Mouse (Mus musculus) CH12.LX (cell line): ENCODE results near the gene Bcor. TPM values are rescaled to one million over a fixed set of nuclear protein-coding genes. Genes with fewer than 3 reads are reported as not detected.
A peak's percentile ranks its signal among the peaks of the same experiment; 100 is the strongest.

ENCODE experiments used
- DNase-seq: peaks from one replicate; pipeline ENCODE4 v3.0.0-alpha.2; 2013; ENCODE audit errors: extremely low read depth
- H3K27ac ChIP-seq: 2 replicates; pipeline ENCODE4 v1.5.1; 2012; ENCODE audit warnings: low read depth, mild to moderate bottlenecking, control low read depth, moderate library complexity; ENCODE audit not compliant: insufficient read depth
- H3K27me3 ChIP-seq: replicated peaks from 2 replicates; pipeline ENCODE3; 2012; ENCODE audit warnings: inconsistent platforms
- H3K36me3 ChIP-seq, 2 experiments: replicated peaks in 1 of 2; 2 replicates each; pipeline versions ENCODE3 to v1.6.1; 2012; ENCODE audit warnings: inconsistent platforms in 1 of 2, low read length in 1 of 2, mild to moderate bottlenecking in 1 of 2, mixed read lengths in 1 of 2, moderate library complexity in 1 of 2; ENCODE audit not compliant: control insufficient read depth in 1 of 2, insufficient read depth in 1 of 2
- H3K4me1 ChIP-seq, 2 experiments: 2 replicates each; pipeline ENCODE4 v1.6.1; 2012; ENCODE audit warnings: inconsistent platforms in 1 of 2, moderate library complexity in 1 of 2; ENCODE audit not compliant: insufficient read depth in 2 of 2, control insufficient read depth in 1 of 2
- H3K4me2 ChIP-seq: 2 replicates; pipeline ENCODE4 v1.6.1; 2012; ENCODE audit warnings: low read depth, mild to moderate bottlenecking, control low read depth; ENCODE audit not compliant: poor library complexity, insufficient read depth, severe bottlenecking
- H3K4me3 ChIP-seq, 3 experiments: fragments of 150-350 bp in 1 of 3; sonication (generic) in 1 of 3; replicated peaks in 1 of 3; 2 replicates each; pipeline versions ENCODE3 to v1.5.1; 2011 to 2012; ENCODE audit warnings: low read depth in 2 of 3, low read length in 2 of 3, mild to moderate bottlenecking in 2 of 3, moderate library complexity in 2 of 3, control low read depth in 1 of 3, improper control_type of control experiment in 1 of 3, inconsistent platforms in 1 of 3, mixed read lengths in 1 of 3; ENCODE audit not compliant: poor library complexity in 1 of 3
- H3K79me2 ChIP-seq: replicated peaks from 2 replicates; pipeline ENCODE4 v1.6.1; 2012; ENCODE audit warnings: mild to moderate bottlenecking, moderate library complexity; ENCODE audit not compliant: control insufficient read depth, poor library complexity, insufficient read depth, severe bottlenecking; ENCODE audit errors: extremely low read depth
- H3K9ac ChIP-seq: 2 replicates; pipeline ENCODE4 v1.6.1; 2012; ENCODE audit warnings: low read depth, mild to moderate bottlenecking, control low read depth, moderate library complexity; ENCODE audit not compliant: insufficient read depth
- H3K9me3 ChIP-seq: replicated peaks from 2 replicates; pipeline ENCODE3; 2012; ENCODE audit warnings: low read length, inconsistent platforms, mixed read lengths
- CHD1 ChIP-seq: IDR thresholded peaks from 2 replicates; pipeline ENCODE4 v1.6.1; 2012; ENCODE audit warnings: low read depth, low read length, improper control_type of control experiment, inconsistent platforms
- CTCF ChIP-seq, 2 experiments: IDR thresholded peaks in 1 of 2; conservative IDR thresholded peaks in 1 of 2; 2 replicates each; pipeline ENCODE4 v1.5.1; 2011 to 2012; ENCODE audit warnings: low read depth in 2 of 2, low read length in 2 of 2, improper control_type of control experiment in 1 of 2, inconsistent platforms in 1 of 2, mild to moderate bottlenecking in 1 of 2, moderate library complexity in 1 of 2
- ELF1 ChIP-seq: IDR thresholded peaks from 2 replicates; pipeline ENCODE4 v1.6.1; 2014; ENCODE audit warnings: low read depth, mild to moderate bottlenecking, inconsistent platforms, low read length, improper control_type of control experiment
- GABPA ChIP-seq: IDR thresholded peaks from 2 replicates; pipeline ENCODE4 v1.6.1; 2012; ENCODE audit warnings: low read depth, low read length, improper control_type of control experiment, inconsistent platforms; ENCODE audit not compliant: insufficient replicate concordance
- HCFC1 ChIP-seq: IDR thresholded peaks from 2 replicates; pipeline ENCODE4 v1.6.1; 2012; ENCODE audit warnings: low read depth, mild to moderate bottlenecking, inconsistent platforms, low read length, improper control_type of control experiment
- IRF4 ChIP-seq: IDR thresholded peaks from 2 replicates; pipeline ENCODE4 v1.6.1; 2014; ENCODE audit warnings: low read depth, mild to moderate bottlenecking, inconsistent platforms, low read length, improper control_type of control experiment
- JUND ChIP-seq: conservative IDR thresholded peaks from 2 replicates; pipeline ENCODE4 v1.6.1; 2011; ENCODE audit warnings: low read depth, low read length, improper control_type of control experiment
- MAFK ChIP-seq: IDR thresholded peaks from 2 replicates; pipeline ENCODE4 v1.6.1; 2011; ENCODE audit warnings: low read length, improper control_type of control experiment; ENCODE audit not compliant: insufficient replicate concordance
- MEF2A ChIP-seq: IDR thresholded peaks from 2 replicates; pipeline ENCODE4 v1.6.1; 2014; ENCODE audit warnings: low read depth, mild to moderate bottlenecking, inconsistent platforms, low read length, improper control_type of control experiment, borderline replicate concordance
- MXI1 ChIP-seq: IDR thresholded peaks from 2 replicates; pipeline ENCODE4 v1.6.1; 2011; ENCODE audit warnings: mild to moderate bottlenecking, low read depth, low read length, improper control_type of control experiment
- MYC ChIP-seq: IDR thresholded peaks from 2 replicates; pipeline ENCODE4 v1.6.1; 2011; ENCODE audit warnings: low read depth, mild to moderate bottlenecking, improper control_type of control experiment, low read length
- NELFE ChIP-seq: IDR thresholded peaks from 2 replicates; pipeline ENCODE4 v1.6.1; 2011; ENCODE audit warnings: low read depth, low read length, improper control_type of control experiment
- POLR2A ChIP-seq: IDR thresholded peaks from 2 replicates; pipeline ENCODE4 v1.6.1; 2011; ENCODE audit warnings: low read depth, mild to moderate bottlenecking, improper control_type of control experiment, low read length
- POLR2AphosphoS2 ChIP-seq: IDR thresholded peaks from 2 replicates; pipeline ENCODE4 v1.6.1; 2011; ENCODE audit warnings: low read depth, low read length, improper control_type of control experiment
- RAD21 ChIP-seq: IDR thresholded peaks from 2 replicates; pipeline ENCODE4 v1.6.1; 2011; ENCODE audit warnings: low read depth, mild to moderate bottlenecking, low read length, improper control_type of control experiment, moderate library complexity
- RCOR1 ChIP-seq: conservative IDR thresholded peaks from 2 replicates; pipeline ENCODE4 v1.6.1; 2012; ENCODE audit warnings: low read depth, mild to moderate bottlenecking, inconsistent platforms, low read length, improper control_type of control experiment
- SIN3A ChIP-seq: IDR thresholded peaks from 2 replicates; pipeline ENCODE4 v1.6.1; 2012; ENCODE audit warnings: low read length, improper control_type of control experiment, inconsistent platforms
- SMC3 ChIP-seq: IDR thresholded peaks from 2 replicates; pipeline ENCODE4 v1.6.1; 2011; ENCODE audit warnings: low read depth, low read length, improper control_type of control experiment
- TCF12 ChIP-seq: IDR thresholded peaks from 2 replicates; pipeline ENCODE4 v1.6.1; 2014; ENCODE audit warnings: low read depth, mild to moderate bottlenecking, inconsistent platforms, low read length, improper control_type of control experiment
- UBTF ChIP-seq: IDR thresholded peaks from 2 replicates; pipeline ENCODE4 v1.6.1; 2012; ENCODE audit warnings: low read depth, mild to moderate bottlenecking, inconsistent platforms, low read length, improper control_type of control experiment, moderate library complexity
- USF1 ChIP-seq: IDR thresholded peaks from 2 replicates; pipeline ENCODE4 v1.6.1; 2014; ENCODE audit warnings: low read depth, mild to moderate bottlenecking, inconsistent platforms, low read length, improper control_type of control experiment
- ZC3H11A ChIP-seq: IDR thresholded peaks from 2 replicates; pipeline ENCODE4 v1.6.1; 2012; ENCODE audit warnings: low read depth, mild to moderate bottlenecking, inconsistent platforms, low read length, improper control_type of control experiment
- ZKSCAN1 ChIP-seq: IDR thresholded peaks from 2 replicates; pipeline ENCODE4 v1.6.1; 2012; ENCODE audit warnings: low read depth, inconsistent platforms, low read length, improper control_type of control experiment, borderline replicate concordance
- ZMIZ1 ChIP-seq: IDR thresholded peaks from 2 replicates; pipeline ENCODE4 v1.6.1; 2012; ENCODE audit warnings: low read depth, mild to moderate bottlenecking, inconsistent platforms, low read length, improper control_type of control experiment
- dilution Hi-C: fragments of 300-500 bp; cut with MboI; formaldehyde crosslinking; loops from 2 replicates; pipeline ENCODE4 v1.14.3; 2020; ENCODE audit warnings: low sequenced_read_pairs; ENCODE audit not compliant: extremely low pct_unique_long_range_greater_than_20kb, extremely low pct_ligation_motif_present
- in situ Hi-C: fragments of 300-500 bp; cut with MboI; formaldehyde crosslinking; loops from 3 replicates; pipeline ENCODE4 v1.14.3; 2019; ENCODE audit warnings: low sequenced_read_pairs, low pct_ligation_motif_present, low pct_unique_long_range_greater_than_20kb, mixed read lengths
- polyA plus RNA-seq: library from polyadenylated mRNA; unstranded; fragments of >175 nt; gene quantifications from 2 replicates; pipeline ENCODE4 v1.2.1, GENCODE M21; 2012; ENCODE audit warnings: low read depth; ENCODE audit not compliant: insufficient read length
- total RNA-seq, 2 experiments: library from RNA; depleted of rRNA; stranded (reverse); fragments of 300-350 nt in 1 of 2; fragments of >200 nt in 1 of 2; gene quantifications; 2 replicates each; pipeline ENCODE4 v1.2.3; 2012 to 2014

Gene Bcor
- total and polyA plus RNA-seq, 3 experiments, result 14.3 to 41.1 (median 33.8) TPM

DNA sequence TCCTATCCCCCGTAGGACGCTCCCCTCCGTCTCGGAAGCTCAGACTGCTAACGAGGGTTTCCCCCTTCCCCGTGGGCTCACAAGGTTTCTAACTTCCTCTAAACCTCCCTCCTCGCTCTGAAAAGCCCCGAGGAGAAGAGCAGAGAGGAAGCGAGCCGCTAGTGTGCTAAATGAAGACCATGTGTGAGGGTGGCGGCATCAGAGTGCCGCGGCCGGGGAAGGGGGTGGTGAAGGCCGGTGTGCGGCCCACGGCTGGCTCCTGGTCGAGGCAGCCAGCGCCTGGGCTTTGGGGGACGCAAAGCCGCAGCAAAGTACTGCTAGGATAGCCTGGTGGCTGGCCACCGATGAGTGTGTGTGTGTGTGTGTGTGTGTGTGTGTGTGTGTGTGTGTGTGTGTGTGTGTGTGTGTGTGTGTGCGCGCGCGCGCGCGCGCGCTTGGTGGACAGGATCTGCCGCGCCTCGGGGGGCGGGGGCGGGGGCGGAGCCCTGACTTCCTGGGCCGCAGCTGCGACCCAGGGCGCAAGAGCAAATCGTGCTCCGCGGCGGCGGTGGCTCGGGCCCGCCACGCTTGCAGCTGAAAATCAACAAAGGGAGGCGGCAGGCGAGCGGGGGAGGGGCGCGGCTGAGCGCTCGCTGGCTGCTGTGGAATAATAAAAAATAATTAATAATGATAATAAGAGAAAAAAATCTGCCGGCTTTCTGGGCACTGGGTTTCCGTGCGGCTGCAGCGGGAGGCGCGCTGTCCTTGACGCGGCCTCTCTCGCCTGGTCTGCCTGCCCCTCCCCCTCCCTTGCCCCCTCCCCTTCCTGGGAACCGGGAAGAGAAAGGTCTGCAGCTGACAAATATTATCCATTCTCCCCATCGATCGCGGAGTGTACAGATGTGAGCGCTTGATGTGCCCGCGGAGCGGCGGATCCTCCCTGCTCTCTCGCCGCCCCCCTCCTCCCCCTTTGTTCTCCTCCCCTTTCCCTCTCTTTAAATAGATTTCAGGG, 24.7 kb downstream of the Bcor start (continued):
- no peak for TF ChIP-seq POLR2AphosphoS2
- no peak for TF ChIP-seq CHD1
- no peak; the same call in 1 of the 2 replicates for TF ChIP-seq MXI1
- TF ChIP-seq GABPA, result no peak
- no peak for TF ChIP-seq USF1
- no peak for TF ChIP-seq ZC3H11A
- TF ChIP-seq MAFK, result no peak
- peak; percentile 51; the same call in 1 of the 2 replicates for TF ChIP-seq TCF12
- TF ChIP-seq ZKSCAN1, result no peak
- TF ChIP-seq NELFE, result no peak
- TF ChIP-seq HCFC1, result no peak
- TF ChIP-seq MYC, result 0 out of 2 replicates have a peak, but pooled peaks have one; percentile 36
- TF ChIP-seq POLR2A, result peak; percentile 69
- TF ChIP-seq IRF4, result no peak
- TF ChIP-seq RAD21, result no peak
- TF ChIP-seq MEF2A, result no peak
- TF ChIP-seq JUND, result no peak
- peak; percentile 16; the same call in 1 of the 2 replicates for TF ChIP-seq SIN3A
- no peak for TF ChIP-seq RCOR1
- TF ChIP-seq ZMIZ1, result peak; percentile 55; the same call in 1 of the 2 replicates

DNA sequence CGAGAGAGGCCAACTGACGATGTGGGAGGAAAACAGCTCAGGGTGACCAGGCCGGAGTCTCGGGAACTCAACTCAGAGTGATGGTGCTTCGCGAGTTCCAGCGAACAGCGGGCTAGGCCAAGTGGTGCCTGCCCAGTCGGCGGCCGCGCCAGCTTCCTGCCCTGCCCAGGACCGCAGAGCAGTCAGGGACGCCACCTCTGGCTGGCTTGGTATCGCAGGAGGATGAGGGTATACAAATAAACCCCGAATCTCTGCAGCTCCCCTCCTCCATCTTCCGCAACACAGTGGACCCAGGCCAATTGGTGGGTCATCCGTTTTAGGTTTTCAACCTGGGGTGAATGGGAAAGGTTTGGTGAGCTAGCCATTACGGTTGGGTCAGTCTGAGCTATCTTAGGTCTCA, 25.6 kb downstream of the Bcor start:
- Histone ChIP-seq H3K27ac (peak overlapping the region; percentile 98), H3K4me2 (peak overlapping the region; percentile 55), H3K27me3 (no peaks in the 10 kb centered on the region), H3K4me1 (peaks cover 17 to 41% of the 10 kb centered on the region in 2 experiments), H3K79me2 (no peaks in the 10 kb centered on the region), H3K36me3 (no peaks in the 10 kb centered on the region), H3K9ac (peak overlapping the region; percentile 70), H3K4me3 (peak overlapping the region; percentile 28 to 54 (median 44)), H3K9me3 (no peaks in the 10 kb centered on the region)
- TF ChIP-seq RAD21, result peak; percentile 54
- no peak for TF ChIP-seq JUND
- 0 out of 2 replicates have a peak, but pooled peaks have one; percentile 41 for TF ChIP-seq UBTF
- no peak for TF ChIP-seq TCF12
- TF ChIP-seq ELF1, result peak; percentile 24; the same call in 1 of the 2 replicates
- 0 out of 2 replicates have a peak, but pooled peaks have one; percentile 41 for TF ChIP-seq SIN3A
- peak; percentile 28 for TF ChIP-seq SMC3
- TF ChIP-seq CTCF (conservative IDR thresholded peaks at IDR 0.05 in 1 of 2, IDR thresholded peaks at IDR 0.05 in 1 of 2; ENCODE audit: low read depth in 2 of 2, low read length in 2 of 2), result peak in 1 of 2 experiments; percentile 46; a peak in 2 of 4 replicates
- in situ Hi-C loops (loop anchor here (10.0 kb wide), 1 partner anchor 120 kb away; no protein-coding TSS in a partner anchor), dilution Hi-C loops (no loop called here)
- DNase-seq, result no peak
